Mouse (Mus musculus) embryonic facial prominence, embryonic 13.5 days (tissue): ENCODE measurements around the gene Ccl24. TPM values are rescaled to one million over a fixed set of nuclear protein-coding genes. Genes with fewer than 3 reads are reported as not detected.
"Not testable (repeated sequence)": the region's sequence is repeated elsewhere in the genome, so short reads cannot be mapped to it uniquely, and the experiment has no call there.

Source experiments
- ATAC-seq: fragments of 200-750 bp; cut with Nextera tagmentation; 2 replicates; pipeline ENCODE4 v1.8.0; 2017; ENCODE audit warnings: low read depth; ENCODE audit not compliant: insufficient number of reproducible peaks, insufficient read depth, low FRiP score, low TSS enrichment
- H3K27ac ChIP-seq: fragments of 300-500 bp; sonication (generic); 2 replicates; pipeline ENCODE4 v1.5.1; 2015; ENCODE audit warnings: moderate library complexity, mild to moderate bottlenecking, inconsistent platforms
- H3K27me3 ChIP-seq: fragments of 300-500 bp; sonication (generic); 2 replicates; pipeline ENCODE4 v1.6.1; 2015; ENCODE audit warnings: mild to moderate bottlenecking, inconsistent platforms
- H3K36me3 ChIP-seq: fragments of 300-500 bp; sonication (generic); 2 replicates; pipeline ENCODE4 v1.6.1; 2015; ENCODE audit warnings: mild to moderate bottlenecking, inconsistent platforms
- H3K4me1 ChIP-seq: fragments of 300-500 bp; sonication (generic); 2 replicates; pipeline ENCODE4 v1.6.1; 2015; ENCODE audit warnings: inconsistent platforms
- H3K4me2 ChIP-seq: fragments of 300-500 bp; sonication (generic); 2 replicates; pipeline ENCODE4 v1.6.1; 2015; ENCODE audit warnings: moderate library complexity, mild to moderate bottlenecking, inconsistent platforms
- H3K4me3 ChIP-seq: fragments of 300-500 bp; sonication (generic); 2 replicates; pipeline ENCODE4 v1.5.1; 2015; ENCODE audit warnings: mild to moderate bottlenecking, inconsistent platforms
- H3K9ac ChIP-seq: fragments of 300-500 bp; sonication (generic); 2 replicates; pipeline ENCODE4 v1.6.1; 2015; ENCODE audit warnings: mild to moderate bottlenecking, inconsistent platforms
- H3K9me3 ChIP-seq: fragments of 300-500 bp; sonication (generic); 2 replicates; pipeline ENCODE4 v1.6.1; 2016; ENCODE audit warnings: inconsistent platforms
- WGBS: fragments of 180-500 bp; shearing (Covaris S2); methylation state at CpG from one replicate; pipeline ENCODE4 v1.1.7; 2015; ENCODE audit warnings: mixed read lengths; 5-methylcytosine and 5-hydroxymethylcytosine counted together
- polyA plus RNA-seq: library from polyadenylated mRNA; unstranded; fragments of >200 nt; fragmentation: Nextera tagmentation; extraction: Ambion mirVana; gene quantifications from 2 replicates; pipeline ENCODE4 v1.2.1, GENCODE M21; 2015

Ccl24 gene
- polyA plus RNA-seq = 1.6 and 1.7 TPM in 2 replicates

GRCm38 (mm10) chr5:135573006-135573405 lies at the start of gene Ccl24:
Gene Ccl24 (minus strand): TSS chr5:135573049.
- Histone ChIP-seq H3K4me2 (no peak within 1 kb of the TSS), H3K4me1 (no peaks in the 10 kb centered on the region), H3K4me3 (no peak within 1 kb of the TSS), H3K27ac (no peak within 1 kb of the TSS), H3K9ac (no peak within 1 kb of the TSS), H3K9me3 (no peaks in the 10 kb centered on the region), H3K36me3 (no peaks in the 10 kb centered on the region), H3K27me3 (no peaks in the 10 kb centered on the region)
- WGBS = 91% methylated on average over 6 of the region's 6 CpGs
- no peak for ATAC-seq

GRCm38 (mm10) chr5:135621725-135622124 lies 48.9 kb upstream of the Ccl24 start:
- H3K4me2 ChIP-seq = no peak overlapping the region
- H3K36me3 ChIP-seq = no peaks in the 10 kb centered on the region
- H3K27me3 ChIP-seq = no peaks in the 10 kb centered on the region
- H3K4me1 ChIP-seq = no peaks in the 10 kb centered on the region
- H3K27ac ChIP-seq = no peak overlapping the region
- H3K9me3 ChIP-seq = no peaks in the 10 kb centered on the region
- no peak for ATAC-seq
- WGBS = 73% methylated on average over 10 of the region's 10 CpGs
- no peak overlapping the region for H3K4me3 ChIP-seq
- no peak overlapping the region for H3K9ac ChIP-seq

GRCm38 (mm10) chr5:135620526-135620925 lies 47.7 kb upstream of the Ccl24 start:
- no peak overlapping the region for H3K9ac ChIP-seq
- H3K4me2 ChIP-seq = no peak overlapping the region
- no peaks in the 10 kb centered on the region for H3K27me3 ChIP-seq
- H3K4me3 ChIP-seq = no peak overlapping the region
- H3K4me1 ChIP-seq = no peaks in the 10 kb centered on the region
- H3K9me3 ChIP-seq = no peaks in the 10 kb centered on the region
- no peak overlapping the region for H3K27ac ChIP-seq
- 86% methylated on average over 9 of the region's 9 CpGs for WGBS
- H3K36me3 ChIP-seq = no peaks in the 10 kb centered on the region
- no peak for ATAC-seq

- H3K4me2 ChIP-seq, H3K9me3 ChIP-seq, H3K4me3 ChIP-seq, H3K27ac ChIP-seq, H3K4me1 ChIP-seq, H3K27me3 ChIP-seq, H3K9ac ChIP-seq, ATAC-seq, H3K36me3 ChIP-seq: not testable (repeated sequence)
- WGBS = 85% methylated on average over 10 of the region's 10 CpGs
Measured at GRCm38 (mm10) chr5:135619741-135620140, 46.9 kb upstream of the Ccl24 start.

GRCm38 (mm10) chr5:135609794-135610193 lies 36.9 kb upstream of the Ccl24 start:
- Histone ChIP-seq H3K9ac (no peak overlapping the region), H3K27me3 (no peaks in the 10 kb centered on the region), H3K4me1 (no peaks in the 10 kb centered on the region), H3K4me3 (no peak overlapping the region), H3K9me3 (peaks cover 5% of the 10 kb centered on the region), H3K4me2 (no peak overlapping the region), H3K36me3 (no peaks in the 10 kb centered on the region), H3K27ac (no peak overlapping the region)
- ATAC-seq = no peak
- 86% methylated on average over 4 of the region's 4 CpGs for WGBS

- no peak overlapping the region for H3K4me2 ChIP-seq
- no peaks in the 10 kb centered on the region for H3K27me3 ChIP-seq
- ATAC-seq = no peak
- WGBS = 59% methylated on average over 1 of the region's 1 CpGs
- no peaks in the 10 kb centered on the region for H3K4me1 ChIP-seq
- H3K36me3 ChIP-seq = no peaks in the 10 kb centered on the region
- H3K9me3 ChIP-seq = peaks cover 10% of the 10 kb centered on the region
- no peak overlapping the region for H3K9ac ChIP-seq
- no peak overlapping the region for H3K4me3 ChIP-seq
- H3K27ac ChIP-seq = no peak overlapping the region
Measured at GRCm38 (mm10) chr5:135607581-135607980, 34.7 kb upstream of the Ccl24 start.

- no CpG with 5 or more reads among the region's 1 CpGs for WGBS
- H3K4me2 ChIP-seq, H3K36me3 ChIP-seq, H3K27ac ChIP-seq, H3K9ac ChIP-seq, H3K27me3 ChIP-seq, H3K4me1 ChIP-seq, ATAC-seq, H3K4me3 ChIP-seq, H3K9me3 ChIP-seq: not testable (repeated sequence)
Measured at GRCm38 (mm10) chr5:135606717-135607116, 33.9 kb upstream of the Ccl24 start.

- not testable (repeated sequence) for H3K27me3 ChIP-seq, H3K9me3 ChIP-seq, H3K4me2 ChIP-seq, H3K36me3 ChIP-seq, H3K27ac ChIP-seq, H3K4me3 ChIP-seq, H3K4me1 ChIP-seq, ATAC-seq, H3K9ac ChIP-seq
- no CpG with 5 or more reads among the region's 1 CpGs for WGBS
Measured at GRCm38 (mm10) chr5:135604643-135605042, 31.8 kb upstream of the Ccl24 start.

GRCm38 (mm10) chr5:135589996-135590784 lies 17.3 kb upstream of the Ccl24 start:
- H3K27me3 ChIP-seq = no peaks in the 10 kb centered on the region
- no peak for ATAC-seq
- H3K9me3 ChIP-seq = peaks cover 5% of the 10 kb centered on the region; the same call in 1 of the 2 replicates
- no peak overlapping the region for H3K4me3 ChIP-seq
- H3K27ac ChIP-seq = no peak overlapping the region
- no peak overlapping the region for H3K9ac ChIP-seq
- H3K4me1 ChIP-seq = no peaks in the 10 kb centered on the region
- 81% methylated on average over 12 of the region's 12 CpGs for WGBS
- no peak overlapping the region for H3K4me2 ChIP-seq
- H3K36me3 ChIP-seq = no peaks in the 10 kb centered on the region

- H3K9me3 ChIP-seq = peaks cover 5% of the 10 kb centered on the region; the same call in 1 of the 2 replicates
- H3K4me1 ChIP-seq = no peaks in the 10 kb centered on the region
- H3K36me3 ChIP-seq = no peaks in the 10 kb centered on the region
- WGBS = 84% methylated on average over 4 of the region's 4 CpGs
- no peak overlapping the region for H3K4me2 ChIP-seq
- no peak for ATAC-seq
- H3K4me3 ChIP-seq = no peak overlapping the region
- no peaks in the 10 kb centered on the region for H3K27me3 ChIP-seq
- H3K9ac ChIP-seq = no peak overlapping the region
- H3K27ac ChIP-seq = no peak overlapping the region
Measured at GRCm38 (mm10) chr5:135587764-135588163, 14.9 kb upstream of the Ccl24 start.

GRCm38 (mm10) chr5:135585691-135586090 lies 12.8 kb upstream of the Ccl24 start:
- ATAC-seq = no peak
- 81% methylated on average over 8 of the region's 8 CpGs for WGBS
- no peaks in the 10 kb centered on the region for H3K4me1 ChIP-seq

GRCm38 (mm10) chr5:135582330-135582729 lies 9.5 kb upstream of the Ccl24 start:
- H3K9me3 ChIP-seq = no peaks in the 10 kb centered on the region
- no peak overlapping the region for H3K27ac ChIP-seq
- H3K36me3 ChIP-seq = no peaks in the 10 kb centered on the region
- no peak for ATAC-seq
- H3K4me2 ChIP-seq = no peak overlapping the region
- no peak overlapping the region for H3K9ac ChIP-seq
- no peaks in the 10 kb centered on the region for H3K27me3 ChIP-seq
- whole genome bisulfite sequencing = 81% methylated on average over 4 of the region's 4 CpGs
- no peak overlapping the region for H3K4me3 ChIP-seq
- H3K4me1 ChIP-seq = no peaks in the 10 kb centered on the region

More at GRCm38 (mm10) chr5:135585691-135586090, 12.8 kb upstream of the Ccl24 start:
- Histone ChIP-seq H3K36me3 (no peaks in the 10 kb centered on the region), H3K9me3 (no peaks in the 10 kb centered on the region), H3K4me2 (no peak overlapping the region), H3K4me3 (no peak overlapping the region), H3K9ac (no peak overlapping the region), H3K27me3 (no peaks in the 10 kb centered on the region), H3K27ac (no peak overlapping the region)
